Mouse (Mus musculus) forebrain, embryonic 12.5 days (tissue): ENCODE data around the gene Ppp2r2c. TPM values are rescaled to one million over a fixed set of nuclear protein-coding genes. Genes with fewer than 3 reads are reported as not detected.
A peak's percentile ranks its signal among the peaks of the same experiment; 100 is the strongest.

ENCODE experiments used
- ATAC-seq: fragments of 200-750 bp; cut with Nextera tagmentation; 2 replicates; pipeline ENCODE4 v1.8.0; 2017; ENCODE audit warnings: moderate TSS enrichment; ENCODE audit not compliant: low FRiP score
- H3K27ac ChIP-seq: fragments of 300-500 bp; sonication (generic); 2 replicates; pipeline ENCODE4 v1.5.1; 2016; ENCODE audit warnings: mild to moderate bottlenecking
- H3K27me3 ChIP-seq: fragments of 300-500 bp; sonication (generic); 2 replicates; pipeline ENCODE4 v1.6.1; 2016; ENCODE audit warnings: mild to moderate bottlenecking
- H3K36me3 ChIP-seq: fragments of 300-500 bp; sonication (generic); replicated peaks from 2 replicates; pipeline ENCODE4 v1.6.1; 2016; ENCODE audit warnings: mild to moderate bottlenecking
- H3K4me1 ChIP-seq: fragments of 300-500 bp; sonication (generic); 2 replicates; pipeline ENCODE4 v1.6.1; 2016
- H3K4me2 ChIP-seq: fragments of 300-500 bp; sonication (generic); 2 replicates; pipeline ENCODE4 v1.6.1; 2016; ENCODE audit warnings: mild to moderate bottlenecking, moderate library complexity
- H3K4me3 ChIP-seq: fragments of 300-500 bp; sonication (generic); replicated peaks from 2 replicates; pipeline ENCODE4 v1.5.1; 2016; ENCODE audit warnings: mild to moderate bottlenecking
- H3K9ac ChIP-seq: fragments of 300-500 bp; sonication (generic); 2 replicates; pipeline ENCODE4 v1.6.1; 2016; ENCODE audit warnings: mild to moderate bottlenecking
- H3K9me3 ChIP-seq: fragments of 300-500 bp; sonication (generic); 2 replicates; pipeline ENCODE4 v1.6.1; 2016
- WGBS: fragments of 180-500 bp; shearing (Covaris S2); methylation state at CpG from one replicate; pipeline ENCODE4 v1.1.7; 2016; 5-methylcytosine and 5-hydroxymethylcytosine counted together
- polyA plus RNA-seq: library from polyadenylated mRNA; unstranded; fragments of >200 nt; fragmentation: Nextera tagmentation; extraction: Ambion mirVana; gene quantifications from 2 replicates; pipeline ENCODE4 v1.2.1, GENCODE M21; 2016

Gene Ppp2r2c
- polyA plus RNA-seq, 1 experiment from 2014 or later: 3.8 TPM

DNA sequence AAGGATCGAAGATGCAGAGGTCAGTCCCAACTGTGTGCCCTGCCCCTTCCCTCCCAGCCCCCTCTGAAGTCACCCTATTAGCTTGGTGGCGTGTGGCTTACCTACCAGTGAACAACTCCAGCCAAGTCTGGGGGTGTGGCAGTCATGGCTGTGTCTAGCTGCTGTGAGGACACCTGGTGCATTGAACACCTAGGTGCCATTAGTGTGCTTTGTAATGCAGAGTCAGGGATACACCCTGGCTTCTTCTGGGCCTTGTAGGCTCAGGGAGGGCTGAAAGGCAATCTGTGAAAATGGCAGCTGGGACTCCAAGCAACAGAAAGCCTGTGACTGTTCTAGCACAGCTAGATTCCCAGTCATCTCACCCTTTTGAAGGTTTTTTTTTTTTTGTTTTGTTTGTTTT, 34.5 kb downstream of the Ppp2r2c start:
- Histone ChIP-seq H3K27me3 (no peaks in the 10 kb centered on the region), H3K4me1 (peaks cover 11% of the 10 kb centered on the region), H3K9ac (no peak overlapping the region), H3K27ac (no peak overlapping the region), H3K36me3 (no peaks in the 10 kb centered on the region), H3K9me3 (no peaks in the 10 kb centered on the region), H3K4me3 (no peak overlapping the region), H3K4me2 (no peak overlapping the region)
- 81% methylated on average over 2 of the region's 2 CpGs for WGBS
- ATAC-seq: no peak

DNA sequence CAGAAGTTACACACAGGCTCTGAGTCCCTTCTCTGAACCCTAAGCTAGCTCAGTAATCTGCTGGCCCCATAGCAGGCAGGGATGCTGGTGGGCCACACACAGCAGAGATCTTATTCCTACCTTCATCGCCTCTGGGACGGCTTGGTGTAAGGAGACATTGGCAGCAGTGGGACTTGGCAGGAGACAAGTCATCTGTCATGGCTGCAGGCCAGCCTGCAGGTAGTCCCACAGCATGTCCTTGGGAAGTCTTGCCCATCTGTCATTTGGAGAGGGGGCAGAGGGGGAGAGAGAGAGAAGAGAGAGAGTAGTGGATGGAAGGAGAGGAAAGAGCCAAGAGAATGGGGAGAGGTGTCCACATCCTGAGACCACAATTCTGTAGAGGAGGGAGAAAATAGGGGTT, 35.8 kb downstream of the Ppp2r2c start:
- Histone ChIP-seq H3K27me3 (no peaks in the 10 kb centered on the region; the same call in 1 of the 2 replicates), H3K4me2 (no peak overlapping the region), H3K27ac (no peak overlapping the region), H3K4me3 (no peak overlapping the region), H3K4me1 (peaks cover 14% of the 10 kb centered on the region), H3K9me3 (no peaks in the 10 kb centered on the region), H3K9ac (no peak overlapping the region), H3K36me3 (no peaks in the 10 kb centered on the region)
- WGBS: 88% methylated on average over 2 of the region's 2 CpGs
- ATAC-seq: no peak

DNA sequence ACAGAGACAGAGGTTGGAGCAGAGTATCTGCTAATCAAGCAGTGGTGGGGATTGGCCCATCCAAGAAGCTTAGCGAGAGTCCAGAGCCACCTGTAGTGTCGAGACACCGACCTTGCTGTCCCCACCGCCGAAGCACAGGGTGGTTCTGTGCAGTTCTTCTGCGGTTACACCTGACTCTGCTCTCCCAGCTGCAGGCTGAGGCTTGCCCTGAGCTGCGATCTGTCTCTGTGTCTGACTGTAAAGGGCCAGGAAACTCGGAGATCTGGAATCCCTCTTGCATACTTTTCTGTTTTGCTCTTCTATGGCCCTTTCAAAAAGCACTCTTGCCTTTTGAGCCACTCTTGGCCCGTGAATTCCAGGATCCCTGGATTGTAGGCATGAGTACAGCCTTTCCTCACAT, 36.4 kb downstream of the Ppp2r2c start:
- no peak overlapping the region for H3K4me2 ChIP-seq
- no peak overlapping the region for H3K9ac ChIP-seq
- WGBS: 82% methylated on average over 9 of the region's 9 CpGs
- H3K4me1 ChIP-seq: peaks cover 14% of the 10 kb centered on the region
- H3K27ac ChIP-seq: no peak overlapping the region
- H3K36me3 ChIP-seq: no peaks in the 10 kb centered on the region
- ATAC-seq: no peak
- no peaks in the 10 kb centered on the region for H3K9me3 ChIP-seq
- no peaks in the 10 kb centered on the region; the same call in 1 of the 2 replicates for H3K27me3 ChIP-seq
- H3K4me3 ChIP-seq: no peak overlapping the region

DNA sequence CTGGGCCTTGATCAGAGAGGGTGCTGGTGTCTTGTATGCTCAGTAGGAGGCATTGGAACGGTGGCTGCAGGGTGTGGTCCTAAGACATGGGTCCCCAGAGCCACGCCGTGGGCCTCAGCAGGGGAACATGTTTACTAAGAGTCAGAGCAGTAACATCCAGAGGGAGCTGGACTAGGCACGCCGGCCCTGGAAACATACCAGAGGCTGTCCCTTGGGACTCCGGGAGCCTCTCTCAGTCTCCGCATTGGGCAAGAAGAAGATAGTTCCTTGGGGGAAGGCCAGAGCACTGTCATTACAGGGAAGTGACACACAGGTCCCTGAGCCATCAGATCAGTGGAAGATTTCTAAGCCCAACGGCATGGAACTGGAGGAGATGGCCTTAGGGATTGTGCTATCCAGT, 36.9 kb downstream of the Ppp2r2c start:
- ATAC-seq: no peak
- no peak overlapping the region for H3K4me3 ChIP-seq
- H3K36me3 ChIP-seq: no peaks in the 10 kb centered on the region
- peaks cover 14% of the 10 kb centered on the region for H3K4me1 ChIP-seq
- H3K9ac ChIP-seq: no peak overlapping the region
- no peaks in the 10 kb centered on the region for H3K9me3 ChIP-seq
- WGBS: 83% methylated on average over 8 of the region's 8 CpGs
- no peak overlapping the region for H3K4me2 ChIP-seq
- H3K27ac ChIP-seq: no peak overlapping the region
- no peaks in the 10 kb centered on the region; the same call in 1 of the 2 replicates for H3K27me3 ChIP-seq

DNA sequence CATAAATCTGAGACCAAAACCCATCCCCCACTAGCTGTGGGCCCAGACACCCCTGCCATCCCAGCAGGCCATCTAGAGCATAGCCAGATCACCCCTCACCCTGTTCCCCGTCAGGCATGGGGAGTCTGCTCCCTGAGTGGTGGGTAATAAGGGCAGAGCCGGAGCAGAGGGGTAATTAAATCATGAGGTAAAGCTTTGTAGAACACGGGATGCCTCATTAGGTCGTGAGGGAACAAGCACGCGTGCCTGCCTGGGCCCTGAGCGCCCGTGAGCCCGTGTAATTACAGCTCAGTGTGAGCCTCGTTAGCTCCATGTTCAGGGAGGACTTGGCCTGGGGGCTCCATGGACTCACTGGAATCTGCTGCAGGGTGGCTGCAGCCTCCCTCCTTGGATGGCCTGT, 39.4 kb downstream of the Ppp2r2c start:
- WGBS: 12% methylated on average over 10 of the region's 10 CpGs
- H3K27ac ChIP-seq: peak overlapping the region; percentile 50; the same call in 1 of the 2 replicates
- ATAC-seq: peak; percentile 51
- H3K4me2 ChIP-seq: no peak overlapping the region
- no peak overlapping the region for H3K4me3 ChIP-seq
- H3K9ac ChIP-seq: no peak overlapping the region
- peaks cover 7% of the 10 kb centered on the region; the same call in 1 of the 2 replicates for H3K27me3 ChIP-seq
- H3K36me3 ChIP-seq: no peaks in the 10 kb centered on the region
- H3K4me1 ChIP-seq: peaks cover 21% of the 10 kb centered on the region
- no peaks in the 10 kb centered on the region for H3K9me3 ChIP-seq

DNA sequence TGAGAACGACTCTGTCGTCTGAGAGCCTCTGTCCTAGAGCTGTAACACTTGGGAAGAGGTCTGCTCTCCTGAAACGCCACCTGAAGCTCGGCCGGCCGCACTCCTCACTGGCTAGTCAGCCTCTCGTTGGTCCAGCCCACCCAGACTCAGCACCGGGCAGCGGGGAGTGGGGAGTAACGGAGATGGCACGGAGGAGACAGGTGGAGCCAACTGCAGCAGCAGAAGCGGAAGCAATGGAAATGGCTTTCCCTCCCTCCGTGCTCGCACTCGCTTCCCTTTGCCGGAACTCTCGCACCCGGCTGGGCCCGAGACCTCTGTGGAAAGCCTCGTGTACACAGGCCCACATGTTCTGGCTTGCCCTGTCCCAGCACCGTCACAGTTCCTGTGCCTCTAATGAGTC, 41.2 kb downstream of the Ppp2r2c start:
- H3K4me2 ChIP-seq: no peak overlapping the region
- peaks cover 9% of the 10 kb centered on the region; the same call in 1 of the 2 replicates for H3K27me3 ChIP-seq
- no peak overlapping the region for H3K4me3 ChIP-seq
- H3K9ac ChIP-seq: no peak overlapping the region
- peaks cover 24% of the 10 kb centered on the region for H3K4me1 ChIP-seq
- ATAC-seq: no peak
- H3K36me3 ChIP-seq: no peaks in the 10 kb centered on the region
- no peak overlapping the region for H3K27ac ChIP-seq
- H3K9me3 ChIP-seq: no peaks in the 10 kb centered on the region
- WGBS: 85% methylated on average over 21 of the region's 21 CpGs

DNA sequence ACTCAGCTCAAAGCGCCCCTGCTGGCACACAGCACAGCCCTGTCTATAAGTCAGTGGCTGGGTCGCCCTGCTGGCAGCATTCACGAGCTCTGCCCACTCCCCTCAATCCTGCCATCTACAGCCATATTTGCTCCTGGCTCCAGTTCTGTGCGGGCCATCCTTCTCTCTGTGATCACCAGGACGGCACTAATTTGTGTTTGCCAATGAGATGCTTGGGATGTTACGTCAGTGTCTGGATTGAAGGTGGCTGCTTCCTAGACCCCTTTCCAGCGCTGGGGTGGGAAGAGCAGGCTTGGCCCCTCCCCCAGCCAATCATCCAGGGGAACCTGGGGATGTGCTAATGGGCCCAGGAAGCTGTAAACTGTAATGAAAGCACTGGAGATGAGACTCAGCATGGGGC, 42.7 kb downstream of the Ppp2r2c start:
- peak; percentile 63; the same call in 1 of the 2 replicates for ATAC-seq
- WGBS: 27% methylated on average over 7 of the region's 7 CpGs
- no peaks in the 10 kb centered on the region for H3K9me3 ChIP-seq
- peaks cover 9% of the 10 kb centered on the region; the same call in 1 of the 2 replicates for H3K27me3 ChIP-seq
- H3K36me3 ChIP-seq: no peaks in the 10 kb centered on the region
- H3K4me2 ChIP-seq: no peak overlapping the region; the same call in 1 of the 2 replicates
- no peak overlapping the region for H3K4me3 ChIP-seq
- peaks cover 24% of the 10 kb centered on the region for H3K4me1 ChIP-seq
- peak overlapping the region; percentile 56 for H3K27ac ChIP-seq
- H3K9ac ChIP-seq: no peak overlapping the region

DNA sequence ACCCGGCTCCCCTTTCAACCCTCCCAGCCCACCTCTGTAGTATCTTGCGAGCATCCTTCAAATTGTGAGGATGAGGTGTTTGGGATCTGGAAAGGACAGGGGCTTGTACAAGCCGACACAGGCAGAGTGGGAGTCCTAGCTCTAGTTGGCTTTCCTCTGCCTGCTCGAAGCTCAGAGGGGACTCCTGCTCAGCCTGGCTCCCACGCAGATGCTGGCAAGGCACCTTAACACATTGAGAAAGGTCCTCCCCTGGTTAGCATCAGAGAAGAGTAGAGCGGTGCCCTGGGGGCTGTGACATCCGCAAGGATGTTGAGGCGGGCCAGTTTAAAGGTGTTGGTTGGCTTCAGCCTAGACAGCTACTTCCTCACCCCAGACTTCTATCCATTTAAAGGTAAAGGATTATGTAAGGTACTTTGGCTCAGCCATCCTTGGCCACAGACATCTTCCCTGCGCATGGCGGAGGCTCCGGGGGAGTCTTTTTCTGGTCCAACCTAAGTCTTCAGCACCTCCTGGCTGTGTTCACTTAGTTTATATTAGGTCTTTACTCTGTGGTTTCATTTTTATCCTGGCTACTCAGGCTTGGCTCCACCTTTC, 43.5 kb downstream of the Ppp2r2c start:
- Histone ChIP-seq H3K9me3 (no peaks in the 10 kb centered on the region), H3K27ac (no peak overlapping the region), H3K4me3 (no peak overlapping the region), H3K36me3 (no peaks in the 10 kb centered on the region), H3K27me3 (peaks cover 9% of the 10 kb centered on the region; the same call in 1 of the 2 replicates), H3K4me1 (peaks cover 24% of the 10 kb centered on the region), H3K9ac (no peak overlapping the region), H3K4me2 (no peak overlapping the region)
- WGBS: 81% methylated on average over 11 of the region's 11 CpGs
- ATAC-seq: no peak

DNA sequence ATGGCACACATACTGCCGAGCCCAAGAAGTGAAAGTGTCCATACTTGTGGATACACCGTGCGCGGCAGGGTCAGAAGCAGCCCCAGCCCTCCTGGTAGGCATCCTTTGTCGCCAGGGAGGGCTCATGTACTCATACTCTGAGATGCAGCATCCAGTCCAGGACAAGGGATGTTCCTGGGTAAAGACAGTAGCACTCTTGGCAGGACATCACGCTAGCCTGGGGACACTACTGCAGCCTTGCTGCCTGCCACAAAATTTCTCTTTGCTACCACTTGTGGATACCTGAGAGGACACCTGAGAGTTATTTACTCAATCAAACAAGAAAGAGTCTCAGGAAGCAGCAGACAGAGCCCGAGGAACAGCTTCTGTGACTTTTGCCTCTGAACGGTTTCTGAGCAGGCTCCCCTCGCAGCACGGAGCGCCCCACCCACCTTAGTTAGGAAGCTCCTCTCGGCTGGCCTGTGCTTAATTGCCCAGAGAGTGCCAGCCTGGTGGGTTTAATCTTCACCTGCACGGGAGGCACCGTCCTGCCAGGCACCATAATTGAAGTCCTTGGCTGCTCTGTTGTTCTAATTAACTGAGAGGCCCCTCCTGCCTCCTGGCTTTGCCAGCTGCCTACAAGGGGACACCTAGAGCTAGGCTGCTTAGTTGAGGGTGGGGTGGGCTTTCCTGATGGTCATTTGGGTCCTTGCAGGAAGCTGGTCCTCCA, 44.4 kb downstream of the Ppp2r2c start:
- no peak overlapping the region for H3K9ac ChIP-seq
- no peaks in the 10 kb centered on the region for H3K9me3 ChIP-seq
- peaks cover 17% of the 10 kb centered on the region for H3K4me1 ChIP-seq
- 63% methylated on average over 14 of the region's 14 CpGs for WGBS
- H3K4me3 ChIP-seq: no peak overlapping the region
- no peak overlapping the region for H3K4me2 ChIP-seq
- H3K27me3 ChIP-seq: peaks cover 9% of the 10 kb centered on the region; the same call in 1 of the 2 replicates
- H3K36me3 ChIP-seq: no peaks in the 10 kb centered on the region
- no peak for ATAC-seq
- H3K27ac ChIP-seq: no peak overlapping the region

DNA sequence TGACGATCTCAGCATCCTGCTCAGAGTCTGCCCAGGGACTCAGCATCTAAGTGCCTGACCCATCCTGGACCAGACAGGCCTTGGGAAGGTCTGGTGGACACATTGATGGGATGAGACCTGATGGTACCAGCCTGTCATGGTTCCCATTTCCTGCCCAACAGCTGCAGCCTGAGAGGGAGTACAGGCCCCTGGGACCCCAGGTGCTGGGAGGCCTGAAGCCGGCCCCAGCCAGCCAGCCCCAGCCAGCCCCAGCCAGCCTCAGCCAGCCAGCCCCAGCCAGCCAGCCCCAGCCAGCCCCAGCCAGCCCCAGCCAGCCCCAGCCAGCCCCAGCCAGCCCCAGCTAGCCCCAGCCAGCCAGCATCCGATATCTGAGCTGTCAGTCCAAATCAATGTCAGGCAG, 46.9 kb downstream of the Ppp2r2c start:
- Histone ChIP-seq H3K9ac (no peak overlapping the region), H3K27me3 (0 out of 2 replicates have a peak, but pooled peaks cover 9% of the 10 kb centered on the region), H3K4me3 (no peak overlapping the region), H3K27ac (no peak overlapping the region), H3K9me3 (no peaks in the 10 kb centered on the region), H3K4me2 (no peak overlapping the region), H3K4me1 (peaks cover 21% of the 10 kb centered on the region), H3K36me3 (no peaks in the 10 kb centered on the region)
- 90% methylated on average over 3 of the region's 3 CpGs for WGBS
- no peak for ATAC-seq

DNA sequence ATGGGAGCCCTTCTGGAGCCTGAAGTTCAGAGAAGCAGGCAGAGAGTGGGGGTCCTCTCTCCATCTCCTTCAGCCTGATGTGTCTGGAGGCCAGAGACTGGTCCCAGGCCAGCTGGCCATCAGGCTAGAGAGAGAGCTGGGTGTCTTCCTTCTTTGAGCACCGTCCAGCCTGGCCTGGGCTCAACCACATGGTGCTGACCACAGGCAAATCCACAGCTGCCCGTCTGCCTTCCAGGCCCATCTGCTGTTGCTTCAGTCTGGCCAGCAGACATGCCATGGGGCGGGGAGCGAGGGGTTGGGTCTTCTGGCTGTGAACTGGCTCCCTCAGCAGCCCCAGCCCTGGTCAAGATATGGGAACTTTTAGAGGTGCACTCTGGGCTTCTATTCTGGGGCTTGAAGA, 48.3 kb downstream of the Ppp2r2c start:
- ATAC-seq: no peak
- H3K27me3 ChIP-seq: 0 out of 2 replicates have a peak, but pooled peaks cover 6% of the 10 kb centered on the region
- H3K9me3 ChIP-seq: no peaks in the 10 kb centered on the region
- no peak overlapping the region for H3K9ac ChIP-seq
- no peak overlapping the region for H3K4me3 ChIP-seq
- no peaks in the 10 kb centered on the region for H3K36me3 ChIP-seq
- peaks cover 10% of the 10 kb centered on the region for H3K4me1 ChIP-seq
- 98% methylated on average over 4 of the region's 4 CpGs for WGBS
- H3K4me2 ChIP-seq: no peak overlapping the region
- no peak overlapping the region for H3K27ac ChIP-seq

DNA sequence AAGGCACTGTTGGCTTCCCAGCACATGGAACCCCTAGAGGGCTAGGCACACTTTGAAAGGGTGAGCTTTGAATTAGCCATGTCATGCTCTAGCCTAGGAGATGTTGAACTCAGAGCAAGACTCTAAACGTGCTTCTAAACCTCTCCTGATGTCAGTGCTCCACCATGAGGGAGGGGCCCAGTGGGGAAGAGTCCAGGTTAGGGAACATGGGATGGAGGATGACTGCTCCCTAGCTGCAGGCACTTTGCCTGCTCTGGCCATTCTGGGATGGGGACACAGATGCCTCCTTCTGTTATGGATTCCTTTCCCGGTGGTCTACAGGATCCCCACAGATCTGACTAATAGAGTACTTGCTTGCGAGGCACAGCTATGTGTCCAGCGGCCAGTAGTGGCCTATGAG, 48.9 kb downstream of the Ppp2r2c start:
- H3K9ac ChIP-seq: no peak overlapping the region

DNA sequence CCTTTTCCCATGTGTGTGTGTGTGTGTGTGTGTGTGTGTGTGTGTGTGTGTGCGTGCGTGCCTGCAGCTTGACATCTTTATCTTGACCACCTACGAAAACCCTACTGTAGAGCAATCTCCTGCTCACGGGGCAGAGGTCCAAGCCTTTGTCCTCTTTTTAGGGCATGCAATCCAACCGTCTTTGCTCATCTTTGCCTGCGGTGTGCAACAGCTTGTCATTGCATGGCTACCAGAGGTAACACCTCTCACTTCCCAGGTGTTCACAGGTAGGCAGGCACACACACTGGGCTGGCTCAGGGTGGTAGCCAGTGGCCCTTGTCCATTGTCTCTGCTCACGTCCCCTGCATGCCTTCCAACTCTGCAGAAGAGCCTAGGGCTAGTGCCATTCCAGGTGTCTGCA, 49.7 kb downstream of the Ppp2r2c start:
- H3K36me3 ChIP-seq: no peaks in the 10 kb centered on the region
- no peak overlapping the region for H3K4me3 ChIP-seq
- no peaks in the 10 kb centered on the region for H3K27me3 ChIP-seq
- WGBS: 79% methylated on average over 7 of the region's 7 CpGs
- H3K9me3 ChIP-seq: no peaks in the 10 kb centered on the region
- H3K27ac ChIP-seq: no peak overlapping the region
- H3K4me2 ChIP-seq: no peak overlapping the region
- no peak overlapping the region for H3K9ac ChIP-seq
- peaks cover 8% of the 10 kb centered on the region for H3K4me1 ChIP-seq
- no peak for ATAC-seq

More for the DNA sequence above, 48.9 kb downstream of the Ppp2r2c start:
- H3K4me1 ChIP-seq: peaks cover 10% of the 10 kb centered on the region
- H3K36me3 ChIP-seq: no peaks in the 10 kb centered on the region
- no peak overlapping the region for H3K27ac ChIP-seq
- H3K4me2 ChIP-seq: no peak overlapping the region
- no peak for ATAC-seq
- H3K27me3 ChIP-seq: 0 out of 2 replicates have a peak, but pooled peaks cover 6% of the 10 kb centered on the region
- 73% methylated on average over 4 of the region's 4 CpGs for WGBS
- no peaks in the 10 kb centered on the region for H3K9me3 ChIP-seq
- no peak overlapping the region for H3K4me3 ChIP-seq
